27 mouse cellular contexts compared by ENCODE assay signal in the genomic region with DNA sequence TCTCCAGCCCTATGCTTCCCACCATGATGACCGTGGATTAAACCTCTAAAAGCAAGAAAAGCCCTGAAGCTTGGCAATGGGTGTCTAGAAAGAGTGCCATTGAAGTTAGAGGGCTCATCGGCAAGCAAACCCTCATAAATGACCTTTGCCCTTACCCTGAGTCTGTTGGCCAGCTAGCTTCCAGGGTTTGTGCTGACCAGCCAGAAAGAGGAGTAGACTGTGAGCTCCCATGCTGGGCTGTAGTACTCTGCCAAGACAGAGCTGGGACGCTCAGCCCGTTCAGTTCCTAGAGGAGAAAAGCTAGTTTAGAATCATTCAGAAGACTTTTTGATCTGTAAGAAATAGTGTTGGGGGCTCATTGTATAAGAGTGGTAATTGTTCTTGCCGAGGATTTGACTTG.
A peak's percentile ranks its signal among the peaks of the same experiment; 100 is the strongest.
DNase-seq lines count a peak whose midpoint lies in the region; ATAC-seq lines count a peak whose summit lies in the region.
"Had no signal": no experiment of that assay in that cellular context is flagged by ENCODE, and none has a peak within 500 bp of the region (broad histone marks: within the 10 kb centered on the region; RNA-seq: fewer than 3 reads in every experiment).

No protein-coding gene starts in this region.

- 86% methylated on average over 5 of the region's 5 CpGs for WGBS in kidney, embryonic 16.5 days
- WGBS in kidney, embryonic 14.5 days = 83% methylated on average over 5 of the region's 5 CpGs
- 86% methylated on average over 5 of the region's 5 CpGs for WGBS in kidney, embryonic 15.5 days

- peak; percentile 64 for DNase-seq in kidney, adult 11 months
- DNase-seq in kidney, adult 9 months = peak; percentile 78
- peak; percentile 55 to 71 for DNase-seq in kidney, postnatal 36 days
- DNase-seq in adipocyte (ENCODE audit: low spot score) = peak; percentile 49
- no peak for DNase-seq in thymus, postnatal 36 days
- DNase-seq: adrenal gland, adult 2 months; adrenal gland, postnatal 14 days; B cell, adult 2 months; cerebellum, adult 11 months; cerebellum, adult 9-11 months; forebrain, postnatal 0 days; gastrocnemius, postnatal 36 days; heart, adult 2 months; heart, postnatal 14 days; heart, postnatal 4 days had no signal

- no peak overlapping the region for H3K4me3 ChIP-seq in kidney, embryonic 16.5 days (ENCODE audit: low read length)
- H3K4me3 ChIP-seq in kidney, embryonic 14.5 days (ENCODE audit: low read length) = no peak overlapping the region
- no peak overlapping the region for H3K4me3 ChIP-seq in kidney, embryonic 15.5 days (replicated peaks)
- H3K4me3 ChIP-seq: embryonic facial prominence, embryonic 12.5 days; embryonic facial prominence, embryonic 15.5 days; heart, adult 2 months; heart, embryonic 10.5 days; heart, embryonic 13.5 days had no signal

- no peaks in the 10 kb centered on the region for H3K9me3 ChIP-seq in kidney, embryonic 16.5 days (ENCODE audit: low read length)
- H3K9me3 ChIP-seq in kidney, embryonic 14.5 days (ENCODE audit: control insufficient read depth, low read length) = no peaks in the 10 kb centered on the region
- no peaks in the 10 kb centered on the region for H3K9me3 ChIP-seq in kidney, embryonic 15.5 days (replicated peaks)
- H3K9me3 ChIP-seq: embryonic facial prominence, embryonic 12.5 days; embryonic facial prominence, embryonic 15.5 days; G1E; heart, embryonic 10.5 days; heart, embryonic 13.5 days had no signal

- H3K27ac ChIP-seq in kidney, embryonic 16.5 days (ENCODE audit: low read length) = no peak overlapping the region
- H3K27ac ChIP-seq in kidney, embryonic 14.5 days (ENCODE audit: low read depth, low read length) = no peak overlapping the region
- H3K27ac ChIP-seq in kidney, embryonic 15.5 days = no peak overlapping the region
- H3K27ac ChIP-seq: embryonic facial prominence, embryonic 12.5 days; embryonic facial prominence, embryonic 15.5 days; heart, adult 2 months; heart, embryonic 10.5 days; heart, embryonic 13.5 days; hindbrain, embryonic 14.5 days had no signal

- H3K36me3 ChIP-seq in kidney, embryonic 16.5 days (ENCODE audit: insufficient read depth, low read length) = no peaks in the 10 kb centered on the region
- no peaks in the 10 kb centered on the region for H3K36me3 ChIP-seq in kidney, embryonic 14.5 days (ENCODE audit: control insufficient read depth, insufficient read depth, low read length)
- no peaks in the 10 kb centered on the region for H3K36me3 ChIP-seq in kidney, embryonic 15.5 days
- H3K36me3 ChIP-seq: embryonic facial prominence, embryonic 12.5 days; embryonic facial prominence, embryonic 15.5 days; G1E; heart, embryonic 10.5 days; heart, embryonic 13.5 days had no signal

- H3K4me2 ChIP-seq in kidney, embryonic 16.5 days (replicated peaks; ENCODE audit: low read depth, low read length) = no peak overlapping the region
- no peak overlapping the region for H3K4me2 ChIP-seq in kidney, embryonic 14.5 days (replicated peaks; ENCODE audit: low read depth, low read length)
- H3K4me2 ChIP-seq in kidney, embryonic 15.5 days = no peak overlapping the region
- H3K4me2 ChIP-seq: embryonic facial prominence, embryonic 12.5 days; embryonic facial prominence, embryonic 15.5 days; heart, embryonic 13.5 days; hindbrain, embryonic 14.5 days had no signal

- H3K27me3 ChIP-seq in kidney, embryonic 16.5 days (ENCODE audit: insufficient read depth, low read length) = no peaks in the 10 kb centered on the region
- no peaks in the 10 kb centered on the region for H3K27me3 ChIP-seq in kidney, embryonic 14.5 days (ENCODE audit: control insufficient read depth, insufficient read depth, low read length)
- no peaks in the 10 kb centered on the region for H3K27me3 ChIP-seq in kidney, embryonic 15.5 days
- H3K27me3 ChIP-seq: CH12.LX; embryonic facial prominence, embryonic 12.5 days; embryonic facial prominence, embryonic 15.5 days; heart, embryonic 13.5 days; Patski had no signal

- ATAC-seq in kidney, embryonic 16.5 days (ENCODE audit: low FRiP score, low TSS enrichment) = no peak
- ATAC-seq in kidney, embryonic 14.5 days (ENCODE audit: low FRiP score, low TSS enrichment) = no peak
- ATAC-seq in kidney, embryonic 15.5 days (replicated peaks; ENCODE audit: low FRiP score) = no peak
- ATAC-seq: forebrain, embryonic 14.5 days; forebrain, postnatal 0 days; Patski had no signal

- H3K4me1 ChIP-seq in kidney, embryonic 16.5 days (ENCODE audit: insufficient read depth, low read length) = no peaks in the 10 kb centered on the region; the same call in 1 of the 2 replicates
- H3K4me1 ChIP-seq in kidney, embryonic 14.5 days (ENCODE audit: control insufficient read depth, insufficient read depth, low read length) = no peaks in the 10 kb centered on the region
- peaks cover 3% of the 10 kb centered on the region; the same call in 1 of the 2 replicates for H3K4me1 ChIP-seq in kidney, embryonic 15.5 days

- H3K9ac ChIP-seq in kidney, embryonic 16.5 days (replicated peaks; ENCODE audit: low read length) = no peak overlapping the region
- H3K9ac ChIP-seq in kidney, embryonic 14.5 days (ENCODE audit: low read depth, low read length) = no peak overlapping the region
- H3K9ac ChIP-seq in kidney, embryonic 15.5 days = no peak overlapping the region
- H3K9ac ChIP-seq: embryonic facial prominence, embryonic 12.5 days; embryonic facial prominence, embryonic 15.5 days; forebrain, postnatal 0 days; heart, embryonic 13.5 days; hindbrain, embryonic 14.5 days had no signal

Comparison
In these comparisons a context has a peak if more than half of its experiments do, and no peak if none do; other contexts are left out.
1. DNase-seq: peak in kidney, adult 11 months (single experiment), kidney, adult 9 months (single experiment), kidney, postnatal 36 days (2 of 2) and adipocyte (single experiment); none in thymus, postnatal 36 days (0 of 2).